ENCODE assay signal across 8 mouse cellular contexts in the genomic region with DNA sequence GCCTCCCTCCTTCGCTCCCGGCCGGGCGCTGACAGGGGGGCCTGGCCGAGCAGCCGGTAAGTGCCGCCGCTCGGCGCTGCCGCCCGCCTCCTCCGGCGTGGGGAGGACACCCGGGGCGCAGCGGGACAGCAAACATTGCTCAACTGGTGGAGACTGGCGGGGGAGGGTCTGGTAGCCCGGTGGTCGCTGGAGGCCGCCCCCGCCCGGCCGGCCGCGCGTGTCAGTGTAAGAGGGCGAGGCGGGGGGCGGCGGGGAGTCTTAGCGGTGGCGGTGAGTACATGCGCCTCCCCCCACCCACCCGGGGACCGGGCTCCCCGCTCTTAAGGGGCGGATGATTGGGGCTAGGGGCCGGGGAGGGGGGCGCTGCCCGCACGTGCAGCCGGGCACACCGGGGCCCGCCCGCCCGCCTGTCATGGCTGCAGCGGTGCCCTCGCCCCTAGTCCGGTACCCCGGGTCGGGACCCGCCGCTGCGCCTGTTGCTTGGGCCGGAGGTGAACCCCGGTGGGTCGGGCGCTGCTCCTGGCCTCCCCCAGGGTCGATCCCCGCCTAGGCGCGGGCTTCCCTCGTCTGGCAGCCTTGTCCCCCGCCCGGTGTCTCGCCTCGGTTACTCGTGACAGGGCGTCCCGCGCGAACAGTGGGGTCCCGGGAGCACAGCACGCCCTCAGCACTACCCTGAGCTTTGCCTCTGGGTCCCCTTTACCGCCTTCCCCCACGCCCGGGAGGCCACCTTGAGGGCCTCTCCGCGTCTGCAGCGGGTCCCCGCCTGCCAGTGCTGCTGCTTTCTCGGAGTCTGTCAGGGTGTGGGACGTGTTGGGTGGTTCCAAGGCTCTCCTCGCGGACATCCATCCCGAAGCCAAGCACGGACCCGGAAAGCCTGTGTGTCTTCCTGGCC.
DNase-seq lines count a peak whose midpoint lies in the region; ATAC-seq and TF ChIP-seq lines count a peak whose summit lies in the region.

No protein-coding gene starts in this region.

- peak; percentile 40; the same call in 1 of the 2 replicates for TF ChIP-seq CTCF in lung, embryonic 14.5 days (IDR thresholded peaks at IDR 0.05; ENCODE audit: low read depth)

- no peaks in the 10 kb centered on the region for H3K27me3 ChIP-seq in forebrain, embryonic 14.5 days (replicated peaks; ENCODE audit: control insufficient read depth, insufficient read depth, low read length)
- no peaks in the 10 kb centered on the region for H3K27me3 ChIP-seq in lung, embryonic 14.5 days (ENCODE audit: insufficient read depth, low read length)

- H3K4me2 ChIP-seq in forebrain, embryonic 14.5 days (ENCODE audit: low read length), result peak overlapping the region; percentile 97
- H3K4me2 ChIP-seq in lung, embryonic 14.5 days, result peak overlapping the region; percentile 96

- WGBS in forebrain, embryonic 14.5 days, result under 1% methylated on average over 70 of the region's 89 CpGs
- under 1% methylated on average over 65 of the region's 89 CpGs for WGBS in lung, embryonic 14.5 days

- intact Hi-C loops in heart, postnatal 10 days (cut with DNase I), result loop anchor here (2.0 kb wide), 2 partner anchors 32 to 46 kb away; no protein-coding TSS in a partner anchor

- H3K4me1 ChIP-seq in forebrain, embryonic 14.5 days (ENCODE audit: control insufficient read depth, insufficient read depth, low read length), result no peaks in the 10 kb centered on the region
- H3K4me1 ChIP-seq in lung, embryonic 14.5 days (ENCODE audit: insufficient read depth), result no peaks in the 10 kb centered on the region

- peak; percentile 54 for DNase-seq in ES-CJ7 (ENCODE audit: low read depth, low spot score)
- DNase-seq in cerebellum, adult 11 months, result peak; percentile 68
- peak; percentile 42 for DNase-seq in forebrain, embryonic 14.5 days (ENCODE audit: low spot score)
- DNase-seq in heart, postnatal 10 days, result peak; percentile 68 to 70
- peak; percentile 64 to 78 for DNase-seq in kidney, postnatal 4 days
- DNase-seq in lung, embryonic 14.5 days, result peak; percentile 72
- DNase-seq in thymus, adult 18-20 months, result peak; percentile 51 to 60

- peak overlapping the region; percentile 74 for H3K9ac ChIP-seq in forebrain, embryonic 14.5 days (ENCODE audit: low read length)
- H3K9ac ChIP-seq in lung, embryonic 14.5 days, result peak overlapping the region; percentile 75

- peak overlapping the region; percentile 72 for H3K4me3 ChIP-seq in forebrain, embryonic 14.5 days (ENCODE audit: low read depth, low read length)
- peak overlapping the region; percentile 76 for H3K4me3 ChIP-seq in lung, embryonic 14.5 days (ENCODE audit: low read depth, low read length)

- peak; percentile 60 for ATAC-seq in forebrain, embryonic 14.5 days
- ATAC-seq in lung, embryonic 14.5 days (ENCODE audit: insufficient read depth), result peak; percentile 47
- ATAC-seq in neutrophil, adult 5-6 weeks (ENCODE audit: extremely low read depth, insufficient number of reproducible peaks, low FRiP score, poor library complexity, severe bottlenecking), result peak; percentile 28; the same call in 1 of the 2 replicates

- H3K27ac ChIP-seq in forebrain, embryonic 14.5 days (ENCODE audit: low read depth, low read length), result peak overlapping the region; percentile 64
- peak overlapping the region; percentile 76; the same call in 1 of the 2 replicates for H3K27ac ChIP-seq in lung, embryonic 14.5 days (ENCODE audit: low read depth)

- H3K9me3 ChIP-seq in forebrain, embryonic 14.5 days (replicated peaks; ENCODE audit: control insufficient read depth, low read length), result no peaks in the 10 kb centered on the region
- no peaks in the 10 kb centered on the region for H3K9me3 ChIP-seq in lung, embryonic 14.5 days (ENCODE audit: low read depth, low read length)

- no peaks in the 10 kb centered on the region for H3K36me3 ChIP-seq in forebrain, embryonic 14.5 days (ENCODE audit: control insufficient read depth, insufficient read depth, low read length)
- no peaks in the 10 kb centered on the region for H3K36me3 ChIP-seq in lung, embryonic 14.5 days (ENCODE audit: insufficient read depth)

Comparison
In these comparisons a context has a peak if more than half of its experiments do, and no peak if none do; other contexts are left out.
1. Peak in every context shown above with its lines: DNase-seq, ATAC-seq, H3K4me3 ChIP-seq and H3K27ac ChIP-seq.